Mouse (Mus musculus): ENCODE measurements around the gene Map3k6. TPM values are rescaled to one million over a fixed set of nuclear protein-coding genes. Genes with fewer than 3 reads are reported as not detected.

Gene Map3k6
- total and polyA plus RNA-seq, 2 experiments from 2014 or later = 5.8 to 11.7 TPM

DNA sequence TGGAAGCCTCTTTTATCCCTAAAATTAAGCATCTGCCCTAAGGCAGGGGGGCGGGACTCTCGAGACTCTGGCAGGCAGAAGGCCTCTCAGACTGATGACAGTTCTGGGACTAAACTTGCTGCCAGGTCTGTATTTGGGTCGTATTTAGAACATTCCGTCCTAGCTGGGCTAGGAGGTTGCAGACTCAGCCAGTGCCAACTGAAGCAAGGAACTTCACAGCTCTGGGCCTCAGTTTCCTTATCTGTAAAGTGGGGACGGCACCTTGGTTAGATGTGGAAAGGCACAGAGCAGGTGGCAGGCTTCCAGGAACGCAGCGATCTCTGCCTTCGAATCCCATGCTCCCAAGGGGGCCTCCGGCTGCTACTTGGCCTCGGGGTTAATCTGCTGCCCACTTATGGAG is 14.5 kb upstream of the Map3k6 start:
- H3K4me3 ChIP-seq (ENCODE audit: low read length) = no peak overlapping the region
- no peaks in the 10 kb centered on the region for H3K36me3 ChIP-seq (ENCODE audit: insufficient read depth, low read length)
- no peak overlapping the region for H3K4me2 ChIP-seq (ENCODE audit: low read depth, low read length)
- DNase-seq (ENCODE audit: low spot score) (no peak), ATAC-seq (no peak)
- H3K27ac ChIP-seq = no peak overlapping the region
- no peaks in the 10 kb centered on the region for H3K4me1 ChIP-seq (ENCODE audit: insufficient read depth, low read length)
- no peak overlapping the region for H3K9ac ChIP-seq (replicated peaks; ENCODE audit: low read length)
- 64% methylated on average over 10 of the region's 10 CpGs for WGBS
- H3K9me3 ChIP-seq (ENCODE audit: low read length) = no peaks in the 10 kb centered on the region
- H3K27me3 ChIP-seq (ENCODE audit: insufficient read depth, low read length) = no peaks in the 10 kb centered on the region
- TF ChIP-seq CTCF (IDR thresholded peaks at IDR 0.05; ENCODE audit: low read depth) = no peak

DNA sequence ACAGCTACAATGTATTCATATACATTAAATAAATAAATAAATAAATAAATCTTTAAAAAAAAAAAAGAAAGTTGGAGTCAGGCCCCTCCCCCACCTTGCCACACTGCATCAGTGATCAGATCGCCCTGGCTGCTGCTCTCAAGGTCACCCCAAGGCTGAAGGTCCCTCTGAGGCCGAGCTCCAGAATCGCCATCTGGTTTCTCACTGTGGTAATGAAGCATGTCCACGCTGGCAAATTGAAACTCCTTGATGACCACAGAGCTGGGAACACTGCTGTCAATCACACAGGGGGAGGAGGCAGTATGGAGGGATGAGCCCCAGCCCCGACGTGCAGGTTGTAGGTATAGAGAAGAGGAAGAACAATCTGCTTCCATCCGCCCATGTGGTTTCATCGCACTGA is 13.0 kb upstream of the Map3k6 start:
- no peaks in the 10 kb centered on the region for H3K36me3 ChIP-seq (ENCODE audit: insufficient read depth, low read length)
- H3K4me3 ChIP-seq (ENCODE audit: low read length) = no peak overlapping the region
- WGBS = 41% methylated on average over 8 of the region's 8 CpGs
- no peak overlapping the region for H3K27ac ChIP-seq
- no peak for TF ChIP-seq CTCF (IDR thresholded peaks at IDR 0.05; ENCODE audit: low read depth)
- H3K9me3 ChIP-seq (ENCODE audit: low read length) = no peaks in the 10 kb centered on the region
- H3K27me3 ChIP-seq (ENCODE audit: insufficient read depth, low read length) = no peaks in the 10 kb centered on the region
- no peak overlapping the region for H3K9ac ChIP-seq (replicated peaks; ENCODE audit: low read length)
- H3K4me1 ChIP-seq (ENCODE audit: insufficient read depth, low read length) = no peaks in the 10 kb centered on the region
- ATAC-seq = peak; percentile 55; the same call in 1 of the 2 replicates
- peak; percentile 57 for DNase-seq (ENCODE audit: low spot score)
- H3K4me2 ChIP-seq (ENCODE audit: low read depth, low read length) = no peak overlapping the region

DNA sequence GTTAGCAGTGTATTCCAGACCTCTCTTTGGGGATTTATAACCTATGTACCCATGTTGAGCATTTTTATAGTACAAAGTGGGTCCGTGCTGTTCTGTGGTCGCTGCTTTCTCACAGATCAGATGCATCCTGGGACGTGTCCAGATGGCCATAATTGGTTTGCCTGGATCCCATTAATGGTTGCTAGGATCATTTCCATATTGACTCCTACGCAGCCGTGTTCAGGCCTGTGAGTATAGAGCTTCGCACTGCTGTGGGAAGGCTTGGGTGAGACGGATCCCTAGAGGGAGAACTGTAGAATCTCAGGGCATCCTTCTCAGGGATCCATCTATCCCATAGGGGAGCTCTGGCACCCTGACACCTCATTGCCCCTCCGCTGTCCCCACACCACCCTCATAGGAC is 11.0 kb upstream of the Map3k6 start:
- TF ChIP-seq CTCF (IDR thresholded peaks at IDR 0.05; ENCODE audit: low read depth) = no peak
- Histone ChIP-seq H3K4me3 (ENCODE audit: low read length) (no peak overlapping the region), H3K27me3 (ENCODE audit: insufficient read depth, low read length) (no peaks in the 10 kb centered on the region), H3K36me3 (ENCODE audit: insufficient read depth, low read length) (no peaks in the 10 kb centered on the region), H3K9ac (replicated peaks; ENCODE audit: low read length) (no peak overlapping the region), H3K9me3 (ENCODE audit: low read length) (no peaks in the 10 kb centered on the region), H3K27ac (no peak overlapping the region), H3K4me1 (ENCODE audit: insufficient read depth, low read length) (no peaks in the 10 kb centered on the region), H3K4me2 (ENCODE audit: low read depth, low read length) (no peak overlapping the region)
- WGBS = 52% methylated on average over 8 of the region's 8 CpGs
- DNase-seq (ENCODE audit: low spot score) (no peak), ATAC-seq (no peak)

DNA sequence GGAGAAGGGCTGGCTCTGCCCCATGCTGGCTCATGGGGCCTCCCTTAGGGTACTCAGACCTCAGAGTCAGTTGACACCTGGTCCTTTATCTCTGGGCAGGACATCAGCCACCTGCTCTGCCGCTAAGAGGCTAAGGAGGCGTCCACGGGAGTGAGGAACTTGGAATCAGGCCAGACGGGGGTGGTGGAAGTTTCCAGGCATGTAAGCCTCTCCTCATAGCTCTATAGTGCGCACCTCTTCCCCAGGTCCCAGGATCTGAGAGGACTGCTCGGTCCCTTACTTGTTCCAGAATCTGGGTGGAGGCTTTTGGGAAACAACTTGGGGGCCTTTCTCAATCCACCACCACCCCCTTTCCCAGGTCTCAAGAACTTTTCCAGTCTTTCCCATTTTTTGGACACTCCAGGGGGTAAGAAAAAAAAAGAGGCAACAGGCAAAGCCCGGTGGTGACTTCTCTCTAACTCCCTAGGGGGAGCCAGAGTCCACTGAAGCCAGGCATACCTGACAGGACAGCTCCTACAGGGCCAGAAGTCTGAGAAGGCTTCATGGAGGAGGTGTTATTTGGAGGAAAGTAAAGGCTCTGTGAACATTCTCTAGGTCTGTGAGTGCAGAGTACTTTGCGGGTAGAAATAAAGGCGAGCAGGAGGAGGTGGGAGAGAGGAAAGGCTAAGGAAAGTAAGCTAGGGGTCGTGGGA is 7.2 kb upstream of the Map3k6 start:
- no peak overlapping the region for H3K4me2 ChIP-seq (ENCODE audit: low read depth, low read length)
- no peaks in the 10 kb centered on the region for H3K27me3 ChIP-seq (ENCODE audit: insufficient read depth, low read length)
- TF ChIP-seq CTCF (IDR thresholded peaks at IDR 0.05; ENCODE audit: low read depth) = no peak; the same call in 1 of the 2 replicates
- no peaks in the 10 kb centered on the region for H3K36me3 ChIP-seq (ENCODE audit: insufficient read depth, low read length)
- ATAC-seq (no peak), DNase-seq (ENCODE audit: low spot score) (no peak)
- H3K4me3 ChIP-seq (ENCODE audit: low read length) = no peak overlapping the region
- WGBS = 40% methylated on average over 10 of the region's 10 CpGs
- H3K9me3 ChIP-seq (ENCODE audit: low read length) = no peaks in the 10 kb centered on the region
- no peak overlapping the region for H3K27ac ChIP-seq
- no peaks in the 10 kb centered on the region for H3K4me1 ChIP-seq (ENCODE audit: insufficient read depth, low read length)
- H3K9ac ChIP-seq (replicated peaks; ENCODE audit: low read length) = no peak overlapping the region

DNA sequence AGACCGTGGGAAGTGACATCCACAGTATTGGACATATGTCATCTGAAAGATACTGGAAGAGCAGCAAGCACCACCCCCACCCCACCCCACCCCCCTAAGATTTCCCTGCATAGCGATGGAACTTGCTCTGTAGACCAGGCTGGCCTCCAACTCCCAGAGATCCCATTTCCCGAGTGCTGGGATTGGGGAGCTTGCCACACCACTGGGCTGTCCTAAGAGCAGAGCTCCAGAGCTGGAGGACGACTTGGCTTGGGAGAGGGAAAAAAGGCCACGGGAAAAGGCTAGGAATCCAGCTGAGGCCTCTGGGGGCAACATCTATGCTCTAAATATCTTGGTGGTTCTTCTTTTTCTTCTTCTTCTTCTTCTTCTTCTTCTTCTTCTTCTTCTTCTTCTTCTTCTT is 5.8 kb upstream of the Map3k6 start:
- TF ChIP-seq CTCF (IDR thresholded peaks at IDR 0.05; ENCODE audit: low read depth) = no peak
- H3K4me1 ChIP-seq (ENCODE audit: insufficient read depth, low read length) = no peaks in the 10 kb centered on the region
- H3K27me3 ChIP-seq (ENCODE audit: insufficient read depth, low read length) = no peaks in the 10 kb centered on the region
- DNase-seq (ENCODE audit: low spot score) (no peak), ATAC-seq (no peak)
- no peak overlapping the region for H3K9ac ChIP-seq (replicated peaks; ENCODE audit: low read length)
- 60% methylated on average over 5 of the region's 5 CpGs for WGBS
- no peak overlapping the region for H3K27ac ChIP-seq
- no peaks in the 10 kb centered on the region for H3K36me3 ChIP-seq (ENCODE audit: insufficient read depth, low read length)
- no peak overlapping the region for H3K4me2 ChIP-seq (ENCODE audit: low read depth, low read length)
- no peaks in the 10 kb centered on the region for H3K9me3 ChIP-seq (ENCODE audit: low read length)
- H3K4me3 ChIP-seq (ENCODE audit: low read length) = no peak overlapping the region

DNA sequence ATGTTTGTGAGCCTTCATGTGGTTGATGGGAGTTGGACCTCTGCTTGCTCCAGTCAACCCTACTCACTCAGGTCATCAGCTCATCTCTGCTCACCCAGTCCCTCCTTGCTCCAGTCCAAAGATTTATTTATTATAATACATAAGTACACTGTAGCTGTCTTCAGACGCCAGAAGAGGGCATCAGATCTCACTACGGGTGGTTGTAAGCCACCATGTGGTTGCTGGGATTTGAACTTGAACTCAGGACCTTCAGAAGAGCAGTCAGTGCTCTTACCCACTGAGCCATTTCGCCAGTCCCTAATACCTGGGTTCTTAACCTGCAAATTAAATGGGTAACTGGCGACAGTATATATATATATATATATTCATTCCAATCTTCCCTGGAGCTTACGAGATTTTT is 5.2 kb upstream of the Map3k6 start:
- Histone ChIP-seq H3K9me3 (ENCODE audit: low read length) (no peaks in the 10 kb centered on the region), H3K27me3 (ENCODE audit: insufficient read depth, low read length) (no peaks in the 10 kb centered on the region), H3K4me2 (ENCODE audit: low read depth, low read length) (no peak overlapping the region), H3K9ac (replicated peaks; ENCODE audit: low read length) (no peak overlapping the region), H3K4me1 (ENCODE audit: insufficient read depth, low read length) (no peaks in the 10 kb centered on the region), H3K4me3 (ENCODE audit: low read length) (no peak overlapping the region), H3K36me3 (ENCODE audit: insufficient read depth, low read length) (no peaks in the 10 kb centered on the region), H3K27ac (no peak overlapping the region)
- TF ChIP-seq CTCF (IDR thresholded peaks at IDR 0.05; ENCODE audit: low read depth) = no peak
- DNase-seq (ENCODE audit: low spot score) = no peak
- no peak for ATAC-seq
- 85% methylated on average over 5 of the region's 5 CpGs for WGBS

DNA sequence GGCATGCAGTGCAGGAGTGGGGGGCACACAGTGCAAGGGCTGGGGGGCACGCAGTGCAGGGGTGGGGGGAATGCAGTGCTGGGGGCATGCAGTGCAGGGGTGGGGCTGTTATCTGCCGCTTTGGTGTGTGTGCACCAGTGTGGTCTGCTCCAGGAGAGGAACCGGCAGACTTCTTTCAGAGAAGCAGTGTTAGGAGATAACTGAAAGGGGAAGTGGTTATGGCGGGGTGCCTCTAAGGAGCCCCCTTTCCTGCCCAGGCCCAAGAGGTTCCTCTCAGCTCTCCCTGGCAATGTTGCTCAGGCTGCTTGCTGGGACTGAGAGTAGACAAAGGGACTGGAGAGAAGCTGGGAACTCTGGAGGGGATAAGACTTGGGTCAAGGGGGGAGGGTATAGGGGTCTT is 2.7 kb upstream of the Map3k6 start:
- WGBS = 80% methylated on average over 4 of the region's 4 CpGs
- Histone ChIP-seq H3K27ac (no peak overlapping the region), H3K27me3 (ENCODE audit: insufficient read depth, low read length) (peaks cover 5% of the 10 kb centered on the region), H3K9me3 (ENCODE audit: low read length) (no peaks in the 10 kb centered on the region), H3K4me1 (ENCODE audit: insufficient read depth, low read length) (no peaks in the 10 kb centered on the region), H3K4me3 (ENCODE audit: low read length) (no peak overlapping the region), H3K9ac (replicated peaks; ENCODE audit: low read length) (no peak overlapping the region), H3K36me3 (ENCODE audit: insufficient read depth, low read length) (no peaks in the 10 kb centered on the region), H3K4me2 (ENCODE audit: low read depth, low read length) (no peak overlapping the region)
- ATAC-seq = no peak
- no peak for DNase-seq (ENCODE audit: low spot score)
- no peak for TF ChIP-seq CTCF (IDR thresholded peaks at IDR 0.05; ENCODE audit: low read depth)

Measured in hindbrain, postnatal 0 days (tissue).